9 mouse cellular contexts compared by ENCODE assay signal in the genomic region with DNA sequence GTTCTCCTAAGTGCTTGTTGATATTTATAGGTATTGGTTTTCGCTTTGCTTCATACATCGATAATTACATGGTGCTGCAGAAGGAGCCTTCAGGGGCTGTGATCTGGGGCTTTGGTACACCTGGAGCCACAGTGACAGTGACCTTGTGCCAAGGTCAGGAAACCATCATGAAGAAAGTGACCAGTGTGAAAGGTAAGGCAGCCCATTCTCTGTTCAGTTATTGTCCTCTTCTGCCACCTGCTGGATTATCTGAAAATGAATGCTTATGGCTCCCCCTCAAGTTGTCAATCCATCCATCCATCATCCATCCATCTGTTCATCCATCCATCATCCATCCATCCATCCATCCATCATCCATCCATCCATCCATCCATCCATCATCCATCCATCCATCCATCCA. TPM values are rescaled to one million over a fixed set of nuclear protein-coding genes. Genes with fewer than 3 reads are reported as not detected.
A peak's percentile ranks its signal among the peaks of the same experiment; 100 is the strongest.
DNase-seq lines count a peak whose midpoint lies in the region; ATAC-seq and TF ChIP-seq lines count a peak whose summit lies in the region.
"Had no signal": no experiment of that assay in that cellular context is flagged by ENCODE, and none has a peak within 500 bp of the region (broad histone marks: within the 10 kb centered on the region; RNA-seq: fewer than 3 reads in every experiment).

No protein-coding gene starts in this region.

- no peak for TF ChIP-seq POLR2A in heart, adult 2 months (IDR thresholded peaks at IDR 0.05; ENCODE audit: insufficient read depth, low read depth, low read length)

- TF ChIP-seq CTCF in heart, adult 2 months (IDR thresholded peaks at IDR 0.05) = peak; percentile 78

- no peak for ATAC-seq in heart, embryonic 11.5 days (replicated peaks; ENCODE audit: insufficient number of reproducible peaks, low FRiP score, low TSS enrichment)

- H3K27ac ChIP-seq in heart, adult 2 months = no peak overlapping the region
- H3K27ac ChIP-seq in heart, embryonic 11.5 days (ENCODE audit: low read depth, low read length) = no peak overlapping the region
- H3K27ac ChIP-seq: liver, embryonic 15.5 days had no signal

- H3K4me1 ChIP-seq in heart, adult 2 months (ENCODE audit: control insufficient read depth, insufficient read depth, low read length) = no peaks in the 10 kb centered on the region; the same call in none of the 2 replicates
- H3K4me1 ChIP-seq in heart, embryonic 11.5 days (ENCODE audit: control insufficient read depth, insufficient read depth, low read length) = no peaks in the 10 kb centered on the region; the same call in 1 of the 2 replicates

- H3K27me3 ChIP-seq in heart, adult 2 months (ENCODE audit: control insufficient read depth, insufficient read depth, low read length) = no peaks in the 10 kb centered on the region
- H3K27me3 ChIP-seq in heart, embryonic 11.5 days (ENCODE audit: control insufficient read depth, insufficient read depth, low read length) = no peaks in the 10 kb centered on the region
- H3K27me3 ChIP-seq: liver, embryonic 15.5 days had no signal

- no peaks in the 10 kb centered on the region for H3K36me3 ChIP-seq in heart, adult 2 months (ENCODE audit: control insufficient read depth, insufficient read depth, low read length)
- no peaks in the 10 kb centered on the region for H3K36me3 ChIP-seq in heart, embryonic 11.5 days (ENCODE audit: control insufficient read depth, insufficient read depth, low read length)
- H3K36me3 ChIP-seq: liver, embryonic 15.5 days had no signal

- H3K4me3 ChIP-seq in heart, adult 2 months = no peak overlapping the region
- H3K4me3 ChIP-seq in heart, embryonic 11.5 days (ENCODE audit: low read depth, low read length) = no peak overlapping the region
- H3K4me3 ChIP-seq: liver, embryonic 15.5 days had no signal

- DNase-seq in heart, adult 2 months = peak; percentile 18 to 25
- DNase-seq in 3T3-L1 (ENCODE audit: low read depth, low spot score) = peak; percentile 56
- DNase-seq in MEL-GATA-1-ER (ENCODE audit: extremely low read depth, low read depth) = peak; percentile 26
- peak; percentile 64 for DNase-seq in embryo, embryonic 11 days
- DNase-seq in lung, postnatal 14 days = peak; percentile 52
- no peak for DNase-seq in right cerebral cortex, postnatal 4 days
- DNase-seq in gastrocnemius, adult 8-10 months (ENCODE audit: low spot score in 2 of 2) = no peak

- H3K9me3 ChIP-seq in heart, embryonic 11.5 days (replicated peaks; ENCODE audit: control insufficient read depth, low read length) = no peaks in the 10 kb centered on the region
- H3K9me3 ChIP-seq: liver, embryonic 15.5 days had no signal

- H3K79me2 ChIP-seq in heart, adult 2 months (replicated peaks; ENCODE audit: control insufficient read depth, insufficient read depth, low read length) = no peaks in the 10 kb centered on the region

- no peak overlapping the region for H3K4me2 ChIP-seq in heart, embryonic 11.5 days
- H3K4me2 ChIP-seq: liver, embryonic 15.5 days had no signal

- TF ChIP-seq EP300 in heart, adult 2 months (IDR thresholded peaks at IDR 0.05; ENCODE audit: insufficient read depth, low read depth, low read length) = no peak

- H3K9ac ChIP-seq in heart, adult 2 months (ENCODE audit: low read depth, low read length) = no peak overlapping the region
- no peak overlapping the region for H3K9ac ChIP-seq in heart, embryonic 11.5 days (ENCODE audit: low read depth, low read length)
- H3K9ac ChIP-seq: liver, embryonic 15.5 days had no signal

- WGBS in heart, adult 2 months = 48% methylated on average over 2 of the region's 2 CpGs
- WGBS in heart, embryonic 11.5 days (ENCODE audit: insufficient replicate concordance) = 39% methylated on average over 2 of the region's 2 CpGs

- intact Hi-C loops in heart, adult 2 months (cut with DNase I) = loop anchor here (1.0 kb wide), 2 partner anchors 154 to 186 kb away; no protein-coding TSS in a partner anchor

RNA-seq across cellular contexts. Expression of a gene that starts 3.2 kb away (rescaled TPM):
- total RNA-seq in heart, adult 2 months (2021) = 1 to 10 TPM; 1.9 to 3.8 TPM
- polyA plus RNA-seq in heart, adult 2 months (2012; rRNA removed) = 1.6 and 2.3 TPM in 2 replicates
- 5.7 and 10.0 TPM in 2 replicates for polyA plus RNA-seq in heart, embryonic 11.5 days (2014; fragmentation: Nextera tagmentation; extraction: Ambion mirVana)
- 1 to 10 TPM; 1.6 to 3.1 (median 2.2) TPM for total RNA-seq in gastrocnemius, adult 8-10 months (2022)

RNA-seq across cellular contexts. Expression of a gene that starts 40.3 kb away (rescaled TPM):
- total RNA-seq in heart, adult 2 months (2021) = 10 to 100 TPM; 30.7 to 32.9 TPM
- 22.8 and 31.1 TPM in 2 replicates for polyA plus RNA-seq in heart, adult 2 months (2012; rRNA removed)
- polyA plus RNA-seq in heart, embryonic 11.5 days (2014; fragmentation: Nextera tagmentation; extraction: Ambion mirVana) = 182 and 188 TPM in 2 replicates
- 10 to 100 TPM; 27.5 to 33.7 (median 28.8) TPM for total RNA-seq in gastrocnemius, adult 8-10 months (2022)

RNA-seq across cellular contexts. Expression of a gene that starts 52.3 kb away (rescaled TPM):
- not detected for total RNA-seq in heart, adult 2 months (2021)
- not detected in 2 replicates for polyA plus RNA-seq in heart, adult 2 months (2012; rRNA removed)
- 0.08 and 0.10 TPM in 2 replicates for polyA plus RNA-seq in heart, embryonic 11.5 days (2014; fragmentation: Nextera tagmentation; extraction: Ambion mirVana)
- not detected for total RNA-seq in gastrocnemius, adult 8-10 months (2022)
- polyA plus RNA-seq: liver, embryonic 15.5 days had no signal

Comparison
In these comparisons a context has a peak if more than half of its experiments do, and no peak if none do; other contexts are left out.
1. DNase-seq: peak in heart, adult 2 months (2 of 2), 3T3-L1 (single experiment), MEL-GATA-1-ER (single experiment), embryo, embryonic 11 days (single experiment) and lung, postnatal 14 days (single experiment); none in right cerebral cortex, postnatal 4 days (single experiment) and gastrocnemius, adult 8-10 months (0 of 2).